Mouse (Mus musculus) C2C12 (cell line): Measurements from ENCODE around the gene Gm4141. TPM values are rescaled to one million over a fixed set of nuclear protein-coding genes. Genes with fewer than 3 reads are reported as not detected.
"Not testable (repeated sequence)": the region's sequence is repeated elsewhere in the genome, so short reads cannot be mapped to it uniquely, and the experiment has no call there.

Experiments
- H3K27me3 ChIP-seq: one replicate; pipeline ENCODE4 v1.6.1; 2011; ENCODE audit not compliant: control insufficient read depth, insufficient read depth, insufficient read length
- H3K36me3 ChIP-seq: one replicate; pipeline ENCODE4 v1.6.1; 2011; ENCODE audit not compliant: control insufficient read depth, insufficient read depth
- H3K4me3 ChIP-seq: one replicate; pipeline ENCODE4 v1.5.1; 2011; ENCODE audit warnings: mild to moderate bottlenecking, control low read depth; ENCODE audit not compliant: poor library complexity, insufficient read depth, severe bottlenecking
- H3K79me2 ChIP-seq: one replicate; pipeline ENCODE4 v1.6.1; 2011; ENCODE audit not compliant: control insufficient read depth, insufficient read depth
- H3K79me3 ChIP-seq: one replicate; pipeline ENCODE4 v1.6.1; 2011; ENCODE audit warnings: low read depth, control low read depth
- H3ac ChIP-seq: one replicate; pipeline ENCODE3; 2011; ENCODE audit warnings: low read depth; ENCODE audit not compliant: control insufficient read depth, insufficient read length
- long read RNA-seq, 2 experiments: library from polyadenylated mRNA; unstranded; transcript quantifications; one replicate each; pipeline ENCODE4 v2.0.0; 2019 to 2020
- polyA plus RNA-seq: library from polyadenylated mRNA; unstranded; fragments of >200 nt; fragmentation: generic; extraction: Trizol; gene quantifications from one replicate; pipeline ENCODE4 v1.2.1, GENCODE M21; 2012; ENCODE audit warnings: missing spikeins

The Gm4141 gene
- not detected for polyA plus RNA-seq
- long read RNA-seq, experiment 1, result 0 reads
- long read RNA-seq, experiment 2, result 0 reads

GRCm38 (mm10) chr7:20576141-20576540 lies at the start of gene Gm4141:
Gene Gm4141 (minus strand): TSS chr7:20576241.
- H3ac ChIP-seq, H3K36me3 ChIP-seq, H3K79me3 ChIP-seq, H3K4me3 ChIP-seq, H3K79me2 ChIP-seq, H3K27me3 ChIP-seq: not testable (repeated sequence)

GRCm38 (mm10) chr7:20598921-20599320 lies 22.9 kb upstream of the Gm4141 start, which contains the start of gene Gm4513:
Gene Gm4513 (minus strand): TSS chr7:20599021.
- H3K79me2 ChIP-seq, H3K36me3 ChIP-seq, H3ac ChIP-seq, H3K27me3 ChIP-seq, H3K4me3 ChIP-seq, H3K79me3 ChIP-seq: not testable (repeated sequence)

DNA sequence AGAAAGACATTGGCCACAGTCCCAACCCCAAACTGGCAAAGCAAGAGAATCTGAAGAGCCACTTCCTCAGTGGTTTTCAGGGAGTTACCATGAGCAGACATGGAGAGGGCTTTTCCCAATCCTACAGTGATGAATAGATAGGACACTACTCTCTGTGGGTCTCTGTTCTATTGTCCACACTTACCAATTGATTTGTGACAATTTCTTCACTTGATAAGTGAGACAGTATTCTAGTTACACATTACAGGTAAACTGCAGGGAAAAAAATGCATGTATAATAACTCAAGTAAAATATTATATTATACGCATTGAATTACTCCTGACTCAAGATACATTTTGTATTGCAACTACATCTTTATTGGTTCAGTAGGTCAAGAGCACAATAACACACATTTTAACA lies 30.4 kb downstream of the Gm4141 start, which contains the start of gene Gm5726:
TSS of gene Gm5726 (minus strand) at position 101 of the 400 bp plus-strand sequence.
- H3K36me3 ChIP-seq, H3K27me3 ChIP-seq, H3K79me3 ChIP-seq, H3ac ChIP-seq, H3K79me2 ChIP-seq, H3K4me3 ChIP-seq: not testable (repeated sequence)

GRCm38 (mm10) chr7:20533537-20533936 lies 42.5 kb downstream of the Gm4141 start, which contains the start of gene Vmn1r104:
Gene Vmn1r104 (plus strand): TSS chr7:20533837.
- H3K79me3 ChIP-seq, H3K4me3 ChIP-seq, H3K79me2 ChIP-seq, H3ac ChIP-seq, H3K36me3 ChIP-seq, H3K27me3 ChIP-seq: not testable (repeated sequence)

Other genes starting within 250 kb of the Gm4141 start
- not detected for gene Gm4133, start 242.2 kb downstream of the Gm4141 start, polyA plus RNA-seq
- gene Gm5728, start 200.8 kb downstream of the Gm4141 start, polyA plus RNA-seq, result not detected
- not detected for gene Vmn1r100, start 158.3 kb downstream of the Gm4141 start, polyA plus RNA-seq
- gene Vmn1r101, start 133.6 kb downstream of the Gm4141 start, polyA plus RNA-seq, result not detected
- gene Gm10670, start 101.3 kb downstream of the Gm4141 start, polyA plus RNA-seq, result not detected
- not detected for gene Vmn1r103, start 65.7 kb downstream of the Gm4141 start, polyA plus RNA-seq
- not detected for gene Vmn1r104, start 42.4 kb downstream of the Gm4141 start, polyA plus RNA-seq
- not detected for gene Gm5726, start 30.5 kb downstream of the Gm4141 start, polyA plus RNA-seq
- gene Gm4513, start 22.8 kb upstream of the Gm4141 start, polyA plus RNA-seq, result not detected
- gene Vmn1r107, start 92.7 kb upstream of the Gm4141 start, polyA plus RNA-seq, result not detected
- gene Vmn1r111, start 127.0 kb upstream of the Gm4141 start, polyA plus RNA-seq, result not detected
- gene Gm10668, start 154.4 kb upstream of the Gm4141 start, polyA plus RNA-seq, result not detected
- gene Vmn1r112, start 194.9 kb upstream of the Gm4141 start, polyA plus RNA-seq, result not detected
- not detected for gene Vmn1r113, start 211.0 kb upstream of the Gm4141 start, polyA plus RNA-seq
- not detected for gene Vmn1r114, start 235.9 kb upstream of the Gm4141 start, polyA plus RNA-seq